15 mouse cellular contexts compared by ENCODE assay signal in the genomic region with DNA sequence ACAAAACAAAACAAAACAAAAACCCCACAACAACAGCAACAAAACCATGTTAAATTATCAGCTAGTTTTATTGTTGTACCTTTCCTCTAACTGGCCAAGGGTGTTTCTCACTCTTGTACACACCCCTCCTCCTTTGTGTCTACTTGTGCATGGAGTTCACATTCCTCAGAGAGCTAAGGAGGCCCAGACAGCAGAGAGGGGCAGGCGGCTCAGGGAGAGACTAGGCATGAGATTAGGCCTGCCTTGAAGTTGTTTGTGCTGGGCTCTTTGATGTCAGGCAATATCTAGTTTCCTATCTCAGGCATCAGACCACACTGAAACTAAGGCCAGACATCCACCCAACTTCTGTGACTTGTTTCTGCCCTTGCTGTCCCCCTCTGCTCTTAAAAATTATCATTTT. TPM values are rescaled to one million over a fixed set of nuclear protein-coding genes. Genes with fewer than 3 reads are reported as not detected.
DNase-seq lines count a peak whose midpoint lies in the region; ATAC-seq and TF ChIP-seq lines count a peak whose summit lies in the region.
"Had no signal": no experiment of that assay in that cellular context is flagged by ENCODE, and none has a peak within 500 bp of the region (broad histone marks: within the 10 kb centered on the region; RNA-seq: fewer than 3 reads in every experiment).

No protein-coding gene starts in this region.

- H3K4me3 ChIP-seq in kidney, postnatal 0 days (replicated peaks; ENCODE audit: low read depth, low read length): no peak overlapping the region
- H3K4me3 ChIP-seq in liver, embryonic 11.5 days (ENCODE audit: low read depth, low read length): no peak overlapping the region
- H3K4me3 ChIP-seq: embryonic facial prominence, embryonic 12.5 days; forebrain, embryonic 12.5 days; midbrain, embryonic 12.5 days had no signal

- no peaks in the 10 kb centered on the region for H3K9me3 ChIP-seq in kidney, postnatal 0 days (replicated peaks; ENCODE audit: low read length)
- no peaks in the 10 kb centered on the region for H3K9me3 ChIP-seq in liver, embryonic 11.5 days (ENCODE audit: control insufficient read depth, low read length)
- H3K9me3 ChIP-seq: embryonic facial prominence, embryonic 12.5 days; forebrain, embryonic 12.5 days; midbrain, embryonic 12.5 days had no signal

- H3K27me3 ChIP-seq in kidney, postnatal 0 days (ENCODE audit: insufficient read depth, low read length): no peaks in the 10 kb centered on the region
- H3K27me3 ChIP-seq in liver, embryonic 11.5 days (replicated peaks; ENCODE audit: control insufficient read depth, insufficient read depth, low read length): no peaks in the 10 kb centered on the region
- H3K27me3 ChIP-seq: embryonic facial prominence, embryonic 12.5 days; forebrain, embryonic 12.5 days; midbrain, embryonic 12.5 days had no signal

- peak; percentile 44 for DNase-seq in kidney, postnatal 0 days (ENCODE audit: low spot score)
- no peak for DNase-seq in kidney, adult 18-20 months
- DNase-seq in embryo, embryonic 10.5 days (ENCODE audit: low spot score): peak; percentile 42
- no peak for DNase-seq in liver, embryonic 11.5 days (ENCODE audit: low spot score)
- peak; percentile 54 for DNase-seq in lung, postnatal 36 days
- no peak for DNase-seq in gastrocnemius, adult 18-20 months (ENCODE audit: low spot score)
- no peak for DNase-seq in left cerebral cortex, adult 18-20 months (ENCODE audit: low spot score in 2 of 2)
- no peak for DNase-seq in heart, postnatal 10 days
- DNase-seq: adrenal gland, postnatal 14 days; cerebellum, adult 9-10 months; heart, adult 11 months; thymus, postnatal 14 days had no signal

- TF ChIP-seq CTCF in kidney, postnatal 0 days (IDR thresholded peaks at IDR 0.05; ENCODE audit: low read depth): no peak

- intact Hi-C loops in heart, postnatal 10 days (cut with DNase I): no loop called here

- H3K36me3 ChIP-seq in kidney, postnatal 0 days (ENCODE audit: insufficient read depth, low read length): no peaks in the 10 kb centered on the region
- H3K36me3 ChIP-seq in liver, embryonic 11.5 days (ENCODE audit: control insufficient read depth, insufficient read depth, low read length): no peaks in the 10 kb centered on the region
- H3K36me3 ChIP-seq: embryonic facial prominence, embryonic 12.5 days; forebrain, embryonic 12.5 days; midbrain, embryonic 12.5 days had no signal

- H3K4me2 ChIP-seq in kidney, postnatal 0 days (ENCODE audit: low read length): no peak overlapping the region
- no peak overlapping the region for H3K4me2 ChIP-seq in liver, embryonic 11.5 days
- H3K4me2 ChIP-seq: embryonic facial prominence, embryonic 12.5 days; forebrain, embryonic 12.5 days; midbrain, embryonic 12.5 days had no signal

- WGBS in kidney, postnatal 0 days: 13% methylated on average over 1 of the region's 1 CpGs
- WGBS in liver, embryonic 11.5 days: 14% methylated on average over 1 of the region's 1 CpGs

- no peak overlapping the region for H3K9ac ChIP-seq in kidney, postnatal 0 days (ENCODE audit: low read depth, low read length)
- no peak overlapping the region for H3K9ac ChIP-seq in liver, embryonic 11.5 days (ENCODE audit: low read depth, low read length)
- H3K9ac ChIP-seq: embryonic facial prominence, embryonic 12.5 days; forebrain, embryonic 12.5 days; midbrain, embryonic 12.5 days had no signal

- H3K27ac ChIP-seq in kidney, postnatal 0 days: no peak overlapping the region
- peak overlapping the region; percentile 1; the same call in 1 of the 2 replicates for H3K27ac ChIP-seq in liver, embryonic 11.5 days (ENCODE audit: low read depth, low read length)
- H3K27ac ChIP-seq: embryonic facial prominence, embryonic 12.5 days; forebrain, embryonic 12.5 days; midbrain, embryonic 12.5 days had no signal

- H3K4me1 ChIP-seq in kidney, postnatal 0 days (replicated peaks; ENCODE audit: insufficient read depth, low read length): no peaks in the 10 kb centered on the region
- peaks cover 12% of the 10 kb centered on the region for H3K4me1 ChIP-seq in liver, embryonic 11.5 days (replicated peaks; ENCODE audit: control insufficient read depth, insufficient read depth, low read length)

- ATAC-seq in kidney, postnatal 0 days (replicated peaks; ENCODE audit: low FRiP score, low read depth): no peak
- ATAC-seq in liver, embryonic 11.5 days (replicated peaks; ENCODE audit: low FRiP score): peak; percentile 80

RNA-seq across cellular contexts. Expression of gene Dapk2, which starts 10.2 kb away (rescaled TPM):
- polyA plus RNA-seq in kidney, postnatal 0 days (2015; fragmentation: Nextera tagmentation; extraction: Ambion mirVana): 8.4 and 8.6 TPM in 2 replicates
- polyA plus RNA-seq in liver, embryonic 11.5 days (2014; fragmentation: Nextera tagmentation; extraction: Ambion mirVana): 5.9 and 6.1 TPM in 2 replicates
- 10 to 100 TPM; 36.8 to 37.2 TPM for total RNA-seq in gastrocnemius, adult 18-20 months (2021)
- total RNA-seq in left cerebral cortex, adult 18-20 months (2021): 1 to 10 TPM; 2.5 to 2.7 TPM
- 1 to 10 TPM; 5.1 to 5.3 TPM for total RNA-seq in heart, postnatal 10 days (2021)

RNA-seq across cellular contexts. Expression of gene Ciao2a, which starts 41.8 kb away (rescaled TPM):
- polyA plus RNA-seq in kidney, postnatal 0 days (2015; fragmentation: Nextera tagmentation; extraction: Ambion mirVana): 173 and 186 TPM in 2 replicates
- polyA plus RNA-seq in liver, embryonic 11.5 days (2014; fragmentation: Nextera tagmentation; extraction: Ambion mirVana): 256 and 260 TPM in 2 replicates
- total RNA-seq in gastrocnemius, adult 18-20 months (2021): 10 to 100 TPM; 49.7 to 53.9 TPM
- 10 to 100 TPM; 28.7 to 33.7 TPM for total RNA-seq in left cerebral cortex, adult 18-20 months (2021)
- total RNA-seq in heart, postnatal 10 days (2021): 10 to 100 TPM; 84.0 to 85.4 TPM

RNA-seq across cellular contexts. Expression of gene Snx1, which starts 41.8 kb away (rescaled TPM):
- polyA plus RNA-seq in kidney, postnatal 0 days (2015; fragmentation: Nextera tagmentation; extraction: Ambion mirVana): 131 and 141 TPM in 2 replicates
- 129 and 139 TPM in 2 replicates for polyA plus RNA-seq in liver, embryonic 11.5 days (2014; fragmentation: Nextera tagmentation; extraction: Ambion mirVana)
- 10 to 100 TPM; 10.7 to 13.3 TPM for total RNA-seq in gastrocnemius, adult 18-20 months (2021)
- total RNA-seq in left cerebral cortex, adult 18-20 months (2021): 10 to 100 TPM; 69.6 to 74.9 TPM
- total RNA-seq in heart, postnatal 10 days (2021): 10 to 100 TPM; 38.5 to 41.3 TPM

Comparison
In these comparisons a context has a peak if more than half of its experiments do, and no peak if none do; other contexts are left out.
1. DNase-seq: peak in kidney, postnatal 0 days (single experiment), embryo, embryonic 10.5 days (single experiment) and lung, postnatal 36 days (single experiment); none in kidney, adult 18-20 months (single experiment), liver, embryonic 11.5 days (single experiment), gastrocnemius, adult 18-20 months (single experiment), left cerebral cortex, adult 18-20 months (0 of 2) and heart, postnatal 10 days (0 of 2).
2. RNA of gene Dapk2, which starts 10.2 kb away (total RNA-seq): 36.8 to 37.2 TPM in gastrocnemius, adult 18-20 months; 5.1 to 5.3 TPM in heart, postnatal 10 days and 2.5 to 2.7 TPM in left cerebral cortex, adult 18-20 months; every median in the first group is over 4 times any median in the second.